Mouse (Mus musculus): ENCODE measurements around the gene Hoxa7. TPM values are rescaled to one million over a fixed set of nuclear protein-coding genes. Genes with fewer than 3 reads are reported as not detected.

The Hoxa7 gene
- polyA plus RNA-seq, 1 experiment: 2.5 TPM

DNA sequence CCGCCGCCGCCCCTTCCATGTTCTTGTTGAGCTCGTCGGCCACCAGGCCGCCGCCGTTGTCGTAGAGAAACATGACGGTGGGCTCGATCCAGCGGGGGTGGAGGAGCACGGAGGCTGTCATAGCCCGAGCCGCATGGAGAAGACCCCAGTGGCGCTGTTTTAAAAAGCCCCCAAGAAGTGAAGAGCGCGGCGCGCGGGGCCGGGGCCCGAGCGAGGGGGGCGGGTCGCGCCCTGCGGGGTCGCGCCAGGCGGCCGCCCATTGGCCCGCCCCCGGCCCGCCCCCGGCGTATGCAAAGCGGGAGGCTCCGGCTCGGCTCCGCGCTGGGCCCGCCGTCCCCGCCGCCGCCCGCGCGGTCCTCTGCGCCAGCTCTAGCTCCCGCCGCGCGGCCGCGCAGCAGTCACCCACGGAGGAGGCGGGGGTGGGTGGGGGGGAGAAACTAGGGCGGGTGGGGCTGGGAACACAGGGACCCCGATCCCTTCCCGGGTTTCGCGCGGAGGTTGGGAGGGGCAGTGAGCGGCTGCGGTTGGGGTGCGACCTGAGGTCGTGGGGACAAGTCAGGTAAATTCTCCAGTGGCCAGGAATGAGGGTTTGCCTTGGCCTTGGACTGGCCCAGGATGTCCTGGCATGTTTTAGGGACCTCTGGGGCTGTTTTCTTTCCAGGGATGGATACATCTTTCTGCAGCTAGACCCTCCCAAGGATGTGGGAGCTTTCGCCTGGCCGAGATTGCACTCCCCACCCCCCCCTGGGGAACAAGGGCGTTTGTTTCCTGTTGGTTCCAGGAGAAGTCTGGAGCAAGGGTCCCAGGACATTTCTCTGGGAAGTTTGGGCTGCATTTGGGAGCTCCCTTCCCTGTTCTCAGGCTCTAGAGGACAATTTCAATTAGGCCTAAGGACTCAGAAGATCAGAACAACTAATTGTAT is 39.3 kb upstream of the Hoxa7 start, which contains the start of gene Hoxa13:
TSS of gene Hoxa13 (minus strand) at position 227 of the 922 bp plus-strand sequence.
- Histone ChIP-seq H3K27ac (ENCODE audit: insufficient read depth, low read depth, low read length) (no peak within 1 kb of the TSS), H3K4me3 (ENCODE audit: low read depth, low read length) (peak within 1 kb of the TSS; percentile 52), H3K4me1 (ENCODE audit: control insufficient read depth, insufficient read depth, insufficient read length, low read length) (0 out of 2 replicates have a peak, but pooled peaks cover 4% of the 10 kb centered on the region), H3K27me3 (ENCODE audit: control insufficient read depth, insufficient read depth, low read length) (peaks cover 83% of the 10 kb centered on the region), H3K36me3 (ENCODE audit: control insufficient read depth, insufficient read depth, low read length) (no peaks in the 10 kb centered on the region)
- WGBS: 2% methylated on average over 47 of the region's 72 CpGs
- TF ChIP-seq CTCF (IDR thresholded peaks at IDR 0.05; ENCODE audit: extremely low read depth, insufficient read length, insufficient replicate concordance, low read depth, low read length) (no peak), POLR2A (IDR thresholded peaks at IDR 0.05; ENCODE audit: low read depth, low read length) (no peak)

DNA sequence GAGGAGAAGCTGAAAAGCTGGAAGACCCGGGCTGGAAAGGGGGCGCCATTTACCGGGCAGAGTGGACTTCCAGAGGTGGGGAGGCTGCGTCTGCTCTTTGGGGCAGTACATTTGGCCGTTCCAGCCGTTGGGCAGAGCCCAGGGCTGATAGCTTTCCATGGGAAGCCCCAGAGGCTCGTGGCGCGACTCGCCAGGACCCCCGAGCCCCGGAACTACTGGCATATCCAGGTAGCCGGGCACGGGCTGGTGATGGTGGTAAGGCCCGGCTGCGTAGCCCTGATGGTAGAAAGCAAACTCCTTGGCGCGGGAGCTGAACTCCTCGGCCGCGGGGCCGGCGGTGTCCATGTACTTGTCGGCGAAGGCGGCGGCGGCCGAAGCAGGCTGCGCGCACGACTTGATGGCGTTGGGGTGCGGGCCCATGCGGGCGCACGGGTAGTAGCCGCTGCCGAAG is 38.2 kb upstream of the Hoxa7 start:
- H3K36me3 ChIP-seq (ENCODE audit: control insufficient read depth, insufficient read depth, low read length): no peaks in the 10 kb centered on the region
- peaks cover 76% of the 10 kb centered on the region for H3K27me3 ChIP-seq (ENCODE audit: control insufficient read depth, insufficient read depth, low read length)
- 0 out of 2 replicates have a peak, but pooled peaks cover 4% of the 10 kb centered on the region for H3K4me1 ChIP-seq (ENCODE audit: control insufficient read depth, insufficient read depth, insufficient read length, low read length)
- H3K27ac ChIP-seq (ENCODE audit: insufficient read depth, low read depth, low read length): no peak overlapping the region
- peak overlapping the region; percentile 40 for H3K4me3 ChIP-seq (ENCODE audit: low read depth, low read length)
- WGBS: 1% methylated on average over 39 of the region's 39 CpGs
- TF ChIP-seq POLR2A (IDR thresholded peaks at IDR 0.05; ENCODE audit: low read depth, low read length): no peak
- no peak for TF ChIP-seq CTCF (IDR thresholded peaks at IDR 0.05; ENCODE audit: extremely low read depth, insufficient read length, insufficient replicate concordance, low read depth, low read length)

DNA sequence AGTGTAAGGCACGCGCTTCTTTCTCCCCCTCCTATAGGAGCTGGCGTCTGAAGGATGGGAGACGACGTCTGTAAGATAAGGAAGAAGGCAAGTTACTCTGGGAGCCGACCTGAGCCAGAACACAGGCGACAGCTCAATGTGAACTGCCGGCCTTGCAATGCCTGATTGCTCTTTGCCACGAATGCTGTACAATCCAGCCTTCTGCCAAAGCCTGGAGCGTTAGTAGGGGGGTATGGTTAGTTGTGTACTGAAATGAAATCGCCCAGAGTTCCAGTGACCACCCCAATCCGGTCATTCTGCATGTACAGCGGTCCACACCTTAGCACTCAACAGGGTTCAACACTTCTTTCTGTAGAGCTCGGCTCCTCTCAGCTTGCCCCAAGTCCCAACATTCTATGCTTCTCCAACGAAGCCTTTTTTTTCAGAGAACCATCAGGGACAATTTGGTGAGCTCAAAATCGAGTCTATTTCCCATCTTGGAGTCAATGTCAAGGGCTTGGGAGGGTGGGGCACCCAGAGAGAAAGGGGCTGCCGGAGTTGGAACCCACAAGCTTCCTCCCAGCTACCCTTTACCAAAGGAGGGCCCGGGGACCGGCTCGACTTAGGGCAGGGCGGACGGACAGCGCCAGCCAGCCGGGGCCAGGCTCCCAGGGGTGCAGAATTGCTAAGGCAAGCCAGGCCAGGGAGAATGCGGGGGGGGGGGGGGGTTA is 37.6 kb upstream of the Hoxa7 start:
- WGBS: 3% methylated on average over 25 of the region's 25 CpGs
- TF ChIP-seq POLR2A (IDR thresholded peaks at IDR 0.05; ENCODE audit: low read depth, low read length): no peak
- Histone ChIP-seq H3K27me3 (ENCODE audit: control insufficient read depth, insufficient read depth, low read length) (peaks cover 72% of the 10 kb centered on the region), H3K4me3 (ENCODE audit: low read depth, low read length) (no peak overlapping the region), H3K36me3 (ENCODE audit: control insufficient read depth, insufficient read depth, low read length) (no peaks in the 10 kb centered on the region), H3K4me1 (ENCODE audit: control insufficient read depth, insufficient read depth, insufficient read length, low read length) (0 out of 2 replicates have a peak, but pooled peaks cover 4% of the 10 kb centered on the region), H3K27ac (ENCODE audit: insufficient read depth, low read depth, low read length) (no peak overlapping the region)

DNA sequence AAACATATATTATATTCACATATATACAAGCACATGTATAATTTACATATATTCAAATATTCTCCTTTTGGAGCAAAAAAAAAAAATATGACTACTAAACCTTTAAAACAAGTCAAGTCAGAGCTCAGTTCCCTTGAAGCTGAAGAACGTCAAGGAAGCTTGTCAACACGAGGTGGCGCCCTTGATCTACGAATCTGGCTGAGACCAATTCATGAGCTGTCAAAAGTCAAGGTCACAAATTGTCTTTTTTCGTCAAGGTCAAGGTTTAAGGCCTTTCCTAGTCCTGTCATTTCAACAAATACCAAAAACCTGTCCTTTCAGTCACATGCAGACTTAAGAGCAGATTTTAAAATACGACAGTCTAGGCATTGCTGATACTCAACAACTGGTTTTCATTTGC is 35.3 kb upstream of the Hoxa7 start:
- H3K4me3 ChIP-seq (ENCODE audit: low read depth, low read length): no peak overlapping the region
- no peaks in the 10 kb centered on the region for H3K36me3 ChIP-seq (ENCODE audit: control insufficient read depth, insufficient read depth, low read length)
- no peak for TF ChIP-seq CTCF (IDR thresholded peaks at IDR 0.05; ENCODE audit: extremely low read depth, insufficient read length, insufficient replicate concordance, low read depth, low read length)
- no peak for TF ChIP-seq POLR2A (IDR thresholded peaks at IDR 0.05; ENCODE audit: low read depth, low read length)
- H3K27me3 ChIP-seq (ENCODE audit: control insufficient read depth, insufficient read depth, low read length): peaks cover 73% of the 10 kb centered on the region
- no peak overlapping the region for H3K27ac ChIP-seq (ENCODE audit: insufficient read depth, low read depth, low read length)
- 0 out of 2 replicates have a peak, but pooled peaks cover 6% of the 10 kb centered on the region for H3K4me1 ChIP-seq (ENCODE audit: control insufficient read depth, insufficient read depth, insufficient read length, low read length)
- 2% methylated on average over 6 of the region's 6 CpGs for WGBS

DNA sequence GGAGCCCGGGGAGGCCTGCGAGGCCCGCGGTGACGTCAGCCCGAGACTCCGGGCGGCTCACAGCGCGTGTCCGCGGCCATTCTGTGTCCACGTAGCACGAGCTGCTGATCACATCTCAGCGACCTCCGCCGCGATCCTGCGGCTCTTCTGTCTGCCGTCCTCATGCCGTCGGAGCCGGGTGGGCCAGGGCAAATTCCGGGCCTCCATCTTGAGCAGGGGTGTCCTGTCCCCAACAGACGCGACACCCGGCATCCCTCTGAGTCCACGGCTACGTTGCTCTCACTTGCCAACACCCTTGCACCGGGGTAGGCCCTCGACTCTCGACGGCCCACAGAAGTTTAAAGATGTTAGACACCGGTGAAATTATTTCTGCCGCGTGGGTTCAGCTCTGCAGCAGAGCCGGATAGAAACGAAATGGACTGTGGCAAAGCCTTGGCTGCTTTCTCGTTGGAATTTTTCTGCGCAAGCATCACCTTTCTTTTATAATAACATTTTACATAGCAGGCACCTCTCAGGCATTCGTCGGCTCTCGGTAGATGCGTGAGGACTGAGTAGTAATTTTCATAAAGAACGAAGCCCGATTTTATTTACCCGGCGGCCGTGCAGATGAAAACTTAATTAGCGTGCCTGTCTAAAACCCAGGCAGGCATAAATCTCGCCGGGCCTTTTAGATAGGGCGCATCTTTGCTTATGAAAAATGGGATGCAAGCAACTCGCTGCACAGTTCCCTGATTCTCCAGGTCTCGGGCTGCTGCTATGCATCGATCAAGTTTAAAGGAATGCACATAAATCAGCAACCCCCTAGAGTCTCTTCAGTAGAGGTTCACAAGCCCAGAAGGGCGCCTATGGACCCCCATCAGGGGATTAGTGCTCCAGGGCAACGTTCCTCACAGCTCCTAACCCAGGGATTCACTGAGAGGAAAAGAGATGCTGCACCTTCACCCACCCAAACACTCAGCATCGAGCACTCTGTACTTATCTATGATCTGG is 32.2 kb upstream of the Hoxa7 start:
- no peaks in the 10 kb centered on the region for H3K36me3 ChIP-seq (ENCODE audit: control insufficient read depth, insufficient read depth, low read length)
- H3K27ac ChIP-seq (ENCODE audit: insufficient read depth, low read depth, low read length): no peak overlapping the region
- peak overlapping the region; percentile 28 for H3K4me3 ChIP-seq (ENCODE audit: low read depth, low read length)
- TF ChIP-seq CTCF (IDR thresholded peaks at IDR 0.05; ENCODE audit: extremely low read depth, insufficient read length, insufficient replicate concordance, low read depth, low read length) (no peak), POLR2A (IDR thresholded peaks at IDR 0.05; ENCODE audit: low read depth, low read length) (no peak)
- WGBS: 4% methylated on average over 59 of the region's 59 CpGs
- peaks cover 2% of the 10 kb centered on the region; the same call in 1 of the 2 replicates for H3K4me1 ChIP-seq (ENCODE audit: control insufficient read depth, insufficient read depth, insufficient read length, low read length)
- H3K27me3 ChIP-seq (ENCODE audit: control insufficient read depth, insufficient read depth, low read length): peaks cover 70% of the 10 kb centered on the region

DNA sequence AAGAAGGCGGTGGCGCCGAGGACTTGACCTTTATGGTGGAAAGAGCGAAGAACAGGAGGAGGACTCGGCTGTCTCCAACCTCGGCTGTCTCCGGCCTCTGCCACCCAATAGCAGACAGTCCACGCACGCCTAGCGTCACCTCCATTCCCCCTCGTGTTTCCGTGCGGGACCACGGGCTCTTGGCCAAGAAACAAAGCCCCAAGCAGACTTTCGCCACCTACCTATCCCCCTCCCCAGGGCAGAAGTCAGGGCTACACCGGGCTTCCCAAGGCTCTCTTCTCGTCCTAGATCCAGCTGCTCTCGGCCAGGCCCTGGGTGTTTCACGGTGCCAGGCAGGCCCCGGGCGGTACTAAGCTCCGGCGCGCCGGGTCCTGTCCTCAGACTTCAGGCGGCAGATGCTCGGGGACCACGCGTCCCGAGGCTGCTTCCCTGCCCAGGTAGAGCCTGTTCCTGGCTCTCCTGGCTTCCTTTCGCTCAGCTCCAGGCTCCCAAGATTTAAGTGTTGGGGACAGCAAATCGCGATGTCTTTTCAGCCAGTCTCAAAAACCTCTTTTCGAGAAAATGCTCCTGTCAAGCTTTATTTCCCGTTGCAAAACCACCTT is 31.2 kb upstream of the Hoxa7 start:
- Histone ChIP-seq H3K27me3 (ENCODE audit: control insufficient read depth, insufficient read depth, low read length) (peaks cover 70% of the 10 kb centered on the region), H3K4me3 (ENCODE audit: low read depth, low read length) (no peak overlapping the region), H3K4me1 (ENCODE audit: control insufficient read depth, insufficient read depth, insufficient read length, low read length) (peaks cover 2% of the 10 kb centered on the region; the same call in 1 of the 2 replicates), H3K27ac (ENCODE audit: insufficient read depth, low read depth, low read length) (no peak overlapping the region), H3K36me3 (ENCODE audit: control insufficient read depth, insufficient read depth, low read length) (no peaks in the 10 kb centered on the region)
- TF ChIP-seq POLR2A (IDR thresholded peaks at IDR 0.05; ENCODE audit: low read depth, low read length): no peak
- no peak for TF ChIP-seq CTCF (IDR thresholded peaks at IDR 0.05; ENCODE audit: extremely low read depth, insufficient read length, insufficient replicate concordance, low read depth, low read length)
- 5% methylated on average over 35 of the region's 35 CpGs for WGBS

Measured in small intestine, adult 2 months (tissue).